Mouse (Mus musculus) telencephalon, adult 2 months (tissue): Measurements from ENCODE around the gene Trmt112.
A peak's percentile ranks its signal among the peaks of the same experiment; 100 is the strongest.

Experiments used
- DNase-seq: peaks from one replicate; pipeline ENCODE4 v3.0.0-alpha.2; 2011; ENCODE audit warnings: low read depth, low spot score

Gene Trmt112

GRCm38 (mm10) chr19:6925611-6926329 is 16.3 kb downstream of the Trmt112 start:
- no peak for DNase-seq

- DNase-seq, result no peak
Observed at GRCm38 (mm10) chr19:6926559-6927255, 17.2 kb downstream of the Trmt112 start.

- no peak for DNase-seq
Observed at GRCm38 (mm10) chr19:6928080-6928479, 18.6 kb downstream of the Trmt112 start.

- no peak for DNase-seq
Observed at GRCm38 (mm10) chr19:6931002-6931401, 21.5 kb downstream of the Trmt112 start.

- DNase-seq, result no peak
Observed at GRCm38 (mm10) chr19:6932018-6932417, 22.5 kb downstream of the Trmt112 start.

GRCm38 (mm10) chr19:6933102-6933435 is 23.6 kb downstream of the Trmt112 start:
- DNase-seq, result no peak

GRCm38 (mm10) chr19:6933436-6934194 is 24.1 kb downstream of the Trmt112 start:
- DNase-seq, result no peak

- DNase-seq, result no peak
Observed at GRCm38 (mm10) chr19:6934195-6934977, 24.9 kb downstream of the Trmt112 start, which contains the start of gene Kcnk4. Gene Kcnk4, minus strand, starts transcription at chr19:6934515.

GRCm38 (mm10) chr19:6936299-6936698 is 26.8 kb downstream of the Trmt112 start:
- no peak for DNase-seq

GRCm38 (mm10) chr19:6937541-6938465 is 28.3 kb downstream of the Trmt112 start:
- no peak for DNase-seq

GRCm38 (mm10) chr19:6939106-6940002 is 29.9 kb downstream of the Trmt112 start:
- DNase-seq, result no peak

GRCm38 (mm10) chr19:6940396-6941351 is 31.2 kb downstream of the Trmt112 start:
- DNase-seq, result no peak

GRCm38 (mm10) chr19:6941372-6942248 is 32.1 kb downstream of the Trmt112 start, which contains the start of gene Bad:
Gene Bad, plus strand, starts transcription at chr19:6941861.
- peak; percentile 84 for DNase-seq

- peak; percentile 89 for DNase-seq
Observed at GRCm38 (mm10) chr19:6942249-6942691, 32.8 kb downstream of the Trmt112 start, which contains the start of gene Gpr137. Gene Gpr137, minus strand, starts transcription at chr19:6942480.

- DNase-seq, result no peak
Observed at GRCm38 (mm10) chr19:6942764-6943163, 33.3 kb downstream of the Trmt112 start.

GRCm38 (mm10) chr19:6943709-6944108 is 34.2 kb downstream of the Trmt112 start:
- DNase-seq, result no peak

GRCm38 (mm10) chr19:6947742-6948141 is 38.2 kb downstream of the Trmt112 start:
- DNase-seq, result no peak
